Mouse (Mus musculus) midbrain, embryonic 14.5 days (tissue): Measurements from ENCODE around the gene Rab33b. TPM values are rescaled to one million over a fixed set of nuclear protein-coding genes. Genes with fewer than 3 reads are reported as not detected.

ENCODE experiments used
- ATAC-seq: fragments of 200-750 bp; cut with Nextera tagmentation; 2 replicates; pipeline ENCODE4 v1.8.0; 2017; ENCODE audit warnings: moderate number of reproducible peaks, moderate library complexity; ENCODE audit not compliant: low FRiP score, low TSS enrichment
- DNase-seq: peaks from one replicate; pipeline ENCODE4 v3.0.0-alpha.2; 2015
- H3K27ac ChIP-seq: fragments of 300-500 bp; sonication (generic); replicated peaks from 2 replicates; pipeline ENCODE4 v1.5.1; 2014; ENCODE audit warnings: mild to moderate bottlenecking, low read depth, low read length, moderate library complexity
- H3K27me3 ChIP-seq: fragments of 300-500 bp; sonication (generic); 2 replicates; pipeline ENCODE4 v1.6.1; 2014; ENCODE audit warnings: low read length, control low read depth, mixed read lengths; ENCODE audit not compliant: control insufficient read depth, insufficient read depth
- H3K36me3 ChIP-seq: fragments of 300-500 bp; sonication (generic); 2 replicates; pipeline ENCODE4 v1.6.1; 2014; ENCODE audit warnings: low read length, control low read depth; ENCODE audit not compliant: control insufficient read depth, insufficient read depth
- H3K4me1 ChIP-seq: fragments of 300-500 bp; sonication (generic); 2 replicates; pipeline ENCODE4 v1.6.1; 2014; ENCODE audit warnings: mild to moderate bottlenecking, antibody characterized with exemption, low read length, control low read depth; ENCODE audit not compliant: control insufficient read depth, insufficient read depth
- H3K4me2 ChIP-seq: fragments of 300-500 bp; sonication (generic); 2 replicates; pipeline ENCODE4 v1.6.1; 2014; ENCODE audit warnings: mild to moderate bottlenecking, low read length, moderate library complexity
- H3K4me3 ChIP-seq: fragments of 300-500 bp; sonication (generic); replicated peaks from 2 replicates; pipeline ENCODE4 v1.5.1; 2014; ENCODE audit warnings: low read depth, low read length
- H3K9ac ChIP-seq: fragments of 300-500 bp; sonication (generic); replicated peaks from 2 replicates; pipeline ENCODE4 v1.6.1; 2014; ENCODE audit warnings: mild to moderate bottlenecking, low read length, moderate library complexity
- H3K9me3 ChIP-seq: fragments of 300-500 bp; sonication (generic); 2 replicates; pipeline ENCODE4 v1.6.1; 2016; ENCODE audit warnings: low read length, control low read depth, mixed read lengths; ENCODE audit not compliant: control insufficient read depth
- WGBS: fragments of 180-500 bp; shearing (Covaris S2); extraction: QIAGEN DNeasy Blood & Tissue Kit; methylation state at CpG from one replicate; pipeline ENCODE4 v1.1.7; 2014; 5-methylcytosine and 5-hydroxymethylcytosine counted together
- polyA plus RNA-seq: library from polyadenylated mRNA; unstranded; fragments of >200 nt; fragmentation: Nextera tagmentation; extraction: Ambion mirVana; gene quantifications from 2 replicates; pipeline ENCODE4 v1.2.1, GENCODE M21; 2014

Rab33b gene
- polyA plus RNA-seq, 1 experiment from 2014 or later, result 30.3 TPM

GRCm38 (mm10) chr3:51540659-51541058 lies 56.9 kb downstream of the Rab33b start:
- no peaks in the 10 kb centered on the region for H3K27me3 ChIP-seq
- no peak overlapping the region for H3K4me3 ChIP-seq
- no peak overlapping the region for H3K4me2 ChIP-seq
- 95% methylated on average over 9 of the region's 9 CpGs for WGBS
- no peak for DNase-seq
- no peaks in the 10 kb centered on the region for H3K4me1 ChIP-seq
- no peak for ATAC-seq
- H3K27ac ChIP-seq, result no peak overlapping the region
- no peaks in the 10 kb centered on the region for H3K9me3 ChIP-seq
- H3K9ac ChIP-seq, result no peak overlapping the region
- H3K36me3 ChIP-seq, result peaks cover 54% of the 10 kb centered on the region

GRCm38 (mm10) chr3:51544442-51545128 lies 60.9 kb downstream of the Rab33b start:
- H3K27ac ChIP-seq, result 0 out of 2 replicates have a peak overlapping the region, but pooled peaks have one; percentile 26

More at GRCm38 (mm10) chr3:51544442-51545128, 60.9 kb downstream of the Rab33b start:
- H3K4me3 ChIP-seq, result no peak overlapping the region
- peaks cover 49% of the 10 kb centered on the region for H3K36me3 ChIP-seq
- ATAC-seq, result no peak
- no peak overlapping the region for H3K4me2 ChIP-seq
- 80% methylated on average over 19 of the region's 19 CpGs for WGBS
- no peaks in the 10 kb centered on the region for H3K27me3 ChIP-seq
- H3K9ac ChIP-seq, result no peak overlapping the region
- no peaks in the 10 kb centered on the region for H3K9me3 ChIP-seq
- DNase-seq, result peak; percentile 24
- no peaks in the 10 kb centered on the region for H3K4me1 ChIP-seq

Other genes starting within 250 kb of the Rab33b start
- gene Elf2, start 143.3 kb upstream of the Rab33b start, polyA plus RNA-seq, result 28.6 and 37.3 TPM in 2 replicates
- gene Mgarp, start 87.2 kb upstream of the Rab33b start, polyA plus RNA-seq, result 2.6 and 4.6 TPM in 2 replicates
- gene Ndufc1, start 74.9 kb upstream of the Rab33b start, polyA plus RNA-seq, result 796 and 925 TPM in 2 replicates
- gene Naa15, start 68.8 kb upstream of the Rab33b start, polyA plus RNA-seq, result 37.9 and 41.5 TPM in 2 replicates
- 3.4 and 3.6 TPM in 2 replicates for gene Setd7, start 77.0 kb downstream of the Rab33b start, polyA plus RNA-seq
- 0.46 and 0.86 TPM in 2 replicates for gene Mgst2, start 176.4 kb downstream of the Rab33b start, polyA plus RNA-seq